Mouse (Mus musculus): ENCODE measurements around the gene Gm49396. TPM values are rescaled to one million over a fixed set of nuclear protein-coding genes. Genes with fewer than 3 reads are reported as not detected.

Gene Gm49396
- polyA plus RNA-seq, 1 experiment from 2014 or later, result 4.5 TPM

DNA sequence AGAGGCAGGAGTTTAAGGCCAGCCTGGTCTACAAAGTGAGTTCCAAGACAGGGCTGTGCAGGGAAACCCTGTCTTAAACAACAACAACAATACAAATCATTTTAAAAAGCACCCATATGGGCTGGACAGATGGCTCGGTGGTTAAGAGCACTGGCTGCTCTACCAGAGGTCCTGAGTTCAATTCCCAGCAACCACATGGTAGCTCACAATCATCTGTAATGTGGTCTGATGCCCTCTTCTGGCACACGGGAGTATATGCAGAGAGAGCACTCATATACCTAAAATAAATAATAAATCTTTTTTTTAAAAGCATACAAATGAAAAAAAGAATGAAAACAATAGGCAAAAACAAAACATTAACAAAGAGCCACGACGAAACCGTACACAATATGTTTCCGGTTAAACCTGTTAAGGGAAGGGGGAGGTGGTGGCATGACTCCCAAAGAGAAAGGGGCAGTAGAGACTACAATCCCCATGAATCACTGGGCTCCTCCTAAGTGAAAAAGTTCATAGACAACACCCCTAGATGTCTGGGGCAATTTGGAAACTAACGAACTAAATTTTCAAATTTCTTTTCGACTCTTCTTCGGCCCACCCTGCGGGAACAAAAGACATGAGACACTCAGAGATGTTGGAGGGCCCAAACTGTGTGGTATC lies 11.6 kb upstream of the Gm49396 start:
- Histone ChIP-seq H3K9ac (replicated peaks; ENCODE audit: low read depth) (peak overlapping the region; percentile 45), H3K4me1 (ENCODE audit: insufficient read depth, low read depth, low read length) (peaks cover 15% of the 10 kb centered on the region; the same call in 1 of the 2 replicates), H3K9me3 (ENCODE audit: low read length) (no peaks in the 10 kb centered on the region), H3K27ac (ENCODE audit: low read length) (peak overlapping the region; percentile 89), H3K4me2 (replicated peaks; ENCODE audit: low read depth, low read length) (peak overlapping the region; percentile 97), H3K36me3 (ENCODE audit: insufficient read depth, low read length) (peaks cover 12% of the 10 kb centered on the region; the same call in 1 of the 2 replicates), H3K27me3 (replicated peaks; ENCODE audit: insufficient read depth, low read length) (no peaks in the 10 kb centered on the region), H3K4me3 (ENCODE audit: low read depth, low read length) (peak overlapping the region; percentile 69)
- TF ChIP-seq EP300 (IDR thresholded peaks at IDR 0.05), result no peak; the same call in 1 of the 2 replicates
- peak; percentile 69 for TF ChIP-seq CTCF (IDR thresholded peaks at IDR 0.05)
- DNase-seq (ENCODE audit: low spot score) (peak; percentile 93), ATAC-seq (peak; percentile 76)
- 1% methylated on average over 10 of the region's 10 CpGs for WGBS

DNA sequence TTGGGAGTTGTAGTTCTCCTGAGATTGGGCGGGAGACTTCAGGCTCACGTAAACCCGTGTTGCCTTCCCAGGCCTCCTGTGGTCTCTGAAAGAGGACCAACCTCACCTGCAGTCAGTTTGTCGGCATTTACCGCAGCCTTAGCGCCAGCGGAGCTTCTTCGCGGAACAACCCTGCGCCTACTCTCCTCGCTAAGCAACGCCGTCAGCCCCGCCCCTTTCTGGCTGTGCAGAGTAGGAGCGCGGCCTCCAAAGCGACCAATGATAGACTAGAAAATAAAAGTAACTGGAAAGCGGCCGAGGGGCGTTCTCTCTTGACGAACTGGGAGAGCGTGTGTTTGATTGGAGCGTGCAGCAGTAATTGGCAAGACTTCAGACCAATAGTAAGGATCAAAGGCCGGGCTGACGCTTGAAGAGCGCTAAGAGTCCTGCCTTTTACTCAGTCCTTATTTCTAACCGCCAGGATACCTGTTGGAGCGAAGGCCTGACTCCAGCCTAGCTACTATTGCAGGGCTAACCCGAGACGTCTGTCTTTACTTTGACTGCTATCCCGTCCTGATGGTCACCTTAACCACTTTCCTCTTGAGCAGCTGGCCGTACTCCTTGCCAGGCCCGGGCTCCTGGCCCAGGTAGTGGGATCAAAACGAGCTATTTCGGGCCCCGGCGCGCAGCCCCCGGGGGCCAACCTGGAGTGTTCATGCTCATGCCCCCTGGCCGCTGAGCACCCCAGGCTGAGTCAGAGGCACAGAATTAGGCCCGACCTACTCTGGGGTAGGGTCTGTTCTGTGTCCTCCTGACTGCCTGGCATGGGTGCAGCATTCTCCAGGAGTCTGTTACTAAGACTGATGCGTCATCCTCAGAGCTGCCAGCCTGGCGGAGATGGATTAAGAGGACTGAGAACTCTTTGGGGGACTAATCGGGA lies 10.8 kb upstream of the Gm49396 start, which contains the start of the genes Hspb6 and Proser3:
Hspb6 (plus strand) TSS at position 77 of the 919 bp plus-strand sequence.
Proser3 (minus strand) TSS at position 198 of the 919 bp plus-strand sequence.
- Histone ChIP-seq H3K27me3 (replicated peaks; ENCODE audit: insufficient read depth, low read length) (no peaks in the 10 kb centered on the region), H3K36me3 (ENCODE audit: insufficient read depth, low read length) (peaks cover 14% of the 10 kb centered on the region; the same call in 1 of the 2 replicates), H3K4me2 (replicated peaks; ENCODE audit: low read depth, low read length) (peak within 1 kb of the TSS; percentile 97), H3K9me3 (ENCODE audit: low read length) (no peaks in the 10 kb centered on the region), H3K4me1 (ENCODE audit: insufficient read depth, low read depth, low read length) (peaks cover 15% of the 10 kb centered on the region; the same call in 1 of the 2 replicates), H3K9ac (replicated peaks; ENCODE audit: low read depth) (peak within 1 kb of the TSS; percentile 60), H3K4me3 (ENCODE audit: low read depth, low read length) (peak within 1 kb of the TSS; percentile 69), H3K27ac (ENCODE audit: low read length) (peak within 1 kb of the TSS; percentile 89)
- peak; percentile 100 for DNase-seq (ENCODE audit: low spot score)
- TF ChIP-seq EP300 (IDR thresholded peaks at IDR 0.05) (peak; percentile 4; the same call in 1 of the 2 replicates), CTCF (IDR thresholded peaks at IDR 0.05) (peak; percentile 23; the same call in 1 of the 2 replicates)
- under 1% methylated on average over 44 of the region's 44 CpGs for WGBS
- peak; percentile 96 for ATAC-seq

DNA sequence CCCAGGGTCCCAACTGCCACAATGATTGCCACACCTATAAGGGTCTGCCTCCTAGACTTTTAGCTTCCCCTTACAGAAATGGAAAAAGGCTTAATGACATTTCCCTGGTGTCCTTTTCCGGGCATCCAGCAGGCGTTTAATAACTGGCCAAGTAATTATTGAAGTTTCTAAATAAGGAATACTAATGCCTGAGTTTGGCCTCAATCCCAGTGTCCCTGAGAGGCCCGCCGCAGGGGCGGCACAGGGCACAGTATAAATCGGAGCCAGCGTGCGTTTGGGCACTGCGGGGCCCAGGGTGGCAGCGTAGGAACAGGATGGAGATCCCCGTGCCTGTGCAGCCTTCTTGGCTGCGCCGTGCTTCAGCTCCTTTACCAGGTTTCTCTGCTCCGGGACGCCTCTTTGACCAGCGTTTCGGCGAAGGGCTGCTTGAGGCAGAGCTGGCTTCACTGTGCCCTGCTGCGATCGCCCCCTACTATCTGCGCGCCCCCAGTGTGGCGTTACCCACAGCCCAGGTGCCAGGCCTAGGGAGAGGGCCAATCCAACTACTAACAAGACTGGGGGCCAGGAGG lies 10.0 kb upstream of the Gm49396 start:
- peak; percentile 6; the same call in 1 of the 2 replicates for ATAC-seq
- 0% methylated on average over 23 of the region's 23 CpGs for WGBS
- peaks cover 14% of the 10 kb centered on the region; the same call in 1 of the 2 replicates for H3K36me3 ChIP-seq (ENCODE audit: insufficient read depth, low read length)

DNA sequence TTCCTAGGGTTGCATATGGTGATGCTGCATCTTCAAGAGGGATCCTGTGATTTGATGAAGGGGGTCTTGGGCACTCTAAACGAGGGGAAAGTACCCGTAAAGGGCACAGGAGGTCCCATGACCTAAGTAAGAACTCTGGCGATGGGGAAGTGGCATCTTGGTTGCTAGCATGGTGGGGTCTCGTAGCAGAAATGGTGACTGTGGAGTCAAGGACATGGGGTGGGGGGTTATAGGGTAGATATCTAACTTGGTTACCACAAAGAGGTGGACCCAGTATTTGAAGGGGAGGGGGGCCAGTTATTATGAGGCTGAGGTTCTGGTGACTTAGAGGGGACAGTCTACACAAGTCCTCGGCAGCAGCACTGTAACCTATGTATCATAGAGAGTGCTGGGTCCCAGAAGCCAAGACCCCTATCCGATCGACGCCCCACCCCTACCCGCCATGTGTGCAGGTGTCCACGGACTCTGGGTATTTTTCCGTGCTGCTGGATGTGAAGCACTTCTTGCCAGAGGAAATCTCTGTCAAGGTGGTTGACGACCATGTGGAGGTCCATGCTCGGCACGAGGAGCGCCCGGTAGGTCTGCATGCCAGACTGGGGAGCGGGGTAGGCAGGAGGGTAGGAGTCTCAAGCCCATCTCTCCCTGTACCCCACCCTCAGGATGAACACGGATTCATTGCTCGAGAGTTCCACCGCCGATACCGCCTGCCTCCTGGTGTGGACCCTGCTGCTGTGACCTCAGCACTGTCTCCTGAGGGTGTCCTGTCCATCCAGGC lies 9.1 kb upstream of the Gm49396 start:
- WGBS, result 84% methylated on average over 22 of the region's 22 CpGs
- H3K27ac ChIP-seq (ENCODE audit: low read length), result no peak overlapping the region
- no peak overlapping the region for H3K9ac ChIP-seq (replicated peaks; ENCODE audit: low read depth)
- H3K4me2 ChIP-seq (replicated peaks; ENCODE audit: low read depth, low read length), result peak overlapping the region; percentile 97
- peaks cover 14% of the 10 kb centered on the region; the same call in 1 of the 2 replicates for H3K36me3 ChIP-seq (ENCODE audit: insufficient read depth, low read length)
- ATAC-seq, result no peak
- no peak for DNase-seq (ENCODE audit: low spot score)
- peak overlapping the region; percentile 69; the same call in 1 of the 2 replicates for H3K4me3 ChIP-seq (ENCODE audit: low read depth, low read length)
- H3K4me1 ChIP-seq (ENCODE audit: insufficient read depth, low read depth, low read length), result peaks cover 23% of the 10 kb centered on the region; the same call in 1 of the 2 replicates
- H3K27me3 ChIP-seq (replicated peaks; ENCODE audit: insufficient read depth, low read length), result no peaks in the 10 kb centered on the region
- H3K9me3 ChIP-seq (ENCODE audit: low read length), result no peaks in the 10 kb centered on the region
- TF ChIP-seq CTCF (IDR thresholded peaks at IDR 0.05) (no peak), EP300 (IDR thresholded peaks at IDR 0.05) (no peak)

More for the DNA sequence above, 10.0 kb upstream of the Gm49396 start:
- H3K27me3 ChIP-seq (replicated peaks; ENCODE audit: insufficient read depth, low read length), result no peaks in the 10 kb centered on the region
- H3K4me1 ChIP-seq (ENCODE audit: insufficient read depth, low read depth, low read length), result peaks cover 15% of the 10 kb centered on the region; the same call in 1 of the 2 replicates
- H3K4me3 ChIP-seq (ENCODE audit: low read depth, low read length), result peak overlapping the region; percentile 69
- peak overlapping the region; percentile 60 for H3K9ac ChIP-seq (replicated peaks; ENCODE audit: low read depth)
- DNase-seq (ENCODE audit: low spot score), result peak; percentile 13
- no peaks in the 10 kb centered on the region for H3K9me3 ChIP-seq (ENCODE audit: low read length)
- peak overlapping the region; percentile 89 for H3K27ac ChIP-seq (ENCODE audit: low read length)
- peak overlapping the region; percentile 97 for H3K4me2 ChIP-seq (replicated peaks; ENCODE audit: low read depth, low read length)
- TF ChIP-seq CTCF (IDR thresholded peaks at IDR 0.05), result 0 out of 2 replicates have a peak, but pooled peaks have one; percentile 1
- TF ChIP-seq EP300 (IDR thresholded peaks at IDR 0.05), result no peak

DNA sequence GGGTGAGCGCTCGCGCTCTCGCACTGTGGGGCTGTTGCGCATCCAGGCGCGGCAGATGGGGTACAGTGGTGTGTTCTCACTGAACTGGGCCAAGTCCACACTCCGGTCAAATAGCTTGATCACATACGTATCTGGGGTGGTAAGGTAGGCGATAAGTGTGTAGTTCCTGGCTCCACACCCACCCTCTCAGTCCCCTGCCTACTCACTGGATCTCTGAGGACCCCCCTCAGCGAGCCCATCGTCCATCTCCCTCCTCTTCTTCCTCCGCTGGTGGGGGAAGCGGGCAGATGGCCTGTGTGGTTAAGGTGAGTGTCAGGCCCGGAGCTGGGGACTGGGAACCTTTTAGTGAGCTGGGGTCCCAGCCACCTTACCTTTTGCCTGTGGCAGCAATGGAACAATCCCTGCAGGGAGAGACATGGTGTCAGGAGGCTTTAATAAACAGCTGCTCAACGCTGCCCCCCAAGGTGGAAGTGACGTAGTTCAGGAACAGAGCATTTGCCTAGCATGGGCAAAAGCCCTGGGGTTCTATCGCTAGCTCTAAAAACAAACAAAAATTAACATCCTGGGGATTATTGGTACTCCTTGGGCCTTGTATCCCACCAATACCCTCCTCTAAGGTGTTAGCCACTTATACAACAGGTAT lies 6.1 kb upstream of the Gm49396 start:
- DNase-seq (ENCODE audit: low spot score), result peak; percentile 21
- 93% methylated on average over 17 of the region's 18 CpGs for WGBS
- H3K27me3 ChIP-seq (replicated peaks; ENCODE audit: insufficient read depth, low read length), result no peaks in the 10 kb centered on the region

More for the DNA sequence above, 6.1 kb upstream of the Gm49396 start:
- no peak overlapping the region for H3K4me2 ChIP-seq (replicated peaks; ENCODE audit: low read depth, low read length)
- H3K4me3 ChIP-seq (ENCODE audit: low read depth, low read length), result no peak overlapping the region
- peaks cover 24% of the 10 kb centered on the region; the same call in 1 of the 2 replicates for H3K4me1 ChIP-seq (ENCODE audit: insufficient read depth, low read depth, low read length)
- H3K9ac ChIP-seq (replicated peaks; ENCODE audit: low read depth), result no peak overlapping the region
- no peaks in the 10 kb centered on the region for H3K9me3 ChIP-seq (ENCODE audit: low read length)
- no peak for ATAC-seq
- no peak overlapping the region for H3K27ac ChIP-seq (ENCODE audit: low read length)
- peaks cover 14% of the 10 kb centered on the region; the same call in 1 of the 2 replicates for H3K36me3 ChIP-seq (ENCODE audit: insufficient read depth, low read length)
- TF ChIP-seq CTCF (IDR thresholded peaks at IDR 0.05) (peak; percentile 39), EP300 (IDR thresholded peaks at IDR 0.05) (no peak)
